Mouse (Mus musculus) C2C12 (cell line): ENCODE measurements at regions not wholly inside any gene's neighbourhood (a gene's known extent, or its start where the extent isn't known, plus 50 kb on each side); places are given as distances from the start of the nearest gene placed in this dataset.

ENCODE experiments used
- H3K27me3 ChIP-seq: one replicate; pipeline ENCODE4 v1.6.1; 2011; ENCODE audit not compliant: control insufficient read depth, insufficient read depth, insufficient read length
- H3K36me3 ChIP-seq: one replicate; pipeline ENCODE4 v1.6.1; 2011; ENCODE audit not compliant: control insufficient read depth, insufficient read depth
- H3K4me3 ChIP-seq: one replicate; pipeline ENCODE4 v1.5.1; 2011; ENCODE audit warnings: mild to moderate bottlenecking, control low read depth; ENCODE audit not compliant: poor library complexity, insufficient read depth, severe bottlenecking
- H3K79me2 ChIP-seq: one replicate; pipeline ENCODE4 v1.6.1; 2011; ENCODE audit not compliant: control insufficient read depth, insufficient read depth
- H3K79me3 ChIP-seq: one replicate; pipeline ENCODE4 v1.6.1; 2011; ENCODE audit warnings: low read depth, control low read depth
- H3ac ChIP-seq: one replicate; pipeline ENCODE3; 2011; ENCODE audit warnings: low read depth; ENCODE audit not compliant: control insufficient read depth, insufficient read length
- CEBPB ChIP-seq: IDR thresholded peaks from one replicate; pipeline ENCODE4 v1.6.1; 2011; ENCODE audit warnings: low read depth, mild to moderate bottlenecking, control low read depth, moderate library complexity
- CTCF ChIP-seq: IDR thresholded peaks from one replicate; pipeline ENCODE4 v1.5.1; 2011; ENCODE audit not compliant: control insufficient read depth, insufficient read depth, insufficient read length
- FOSL1 ChIP-seq: IDR thresholded peaks from one replicate; pipeline ENCODE4 v1.8.0; 2011; ENCODE audit warnings: mild to moderate bottlenecking, low read length; ENCODE audit not compliant: poor library complexity, insufficient read depth, severe bottlenecking
- MAX ChIP-seq: IDR thresholded peaks from one replicate; pipeline ENCODE4 v1.6.1; 2011; ENCODE audit warnings: mild to moderate bottlenecking, control low read depth
- MYOD1 ChIP-seq: IDR thresholded peaks from one replicate; pipeline ENCODE4 v1.6.1; 2011; ENCODE audit warnings: low read depth; ENCODE audit not compliant: control insufficient read depth, insufficient read length
- MYOG ChIP-seq: IDR thresholded peaks from one replicate; pipeline ENCODE4 v1.6.1; 2011; ENCODE audit not compliant: control insufficient read depth, insufficient read length; ENCODE audit errors: extremely low read depth
- USF1 ChIP-seq: IDR thresholded peaks from one replicate; pipeline ENCODE4 v1.6.1; 2011; ENCODE audit warnings: low read depth, mild to moderate bottlenecking, control low read depth, moderate library complexity

GRCm38 (mm10) chr6:101054880-101055279 lies 221.5 kb downstream of the Ppp4r2 start:
- no peaks in the 10 kb centered on the region for H3K36me3 ChIP-seq
- no peak for TF ChIP-seq CTCF
- TF ChIP-seq MYOG = no peak
- no peak for TF ChIP-seq MYOD1
- TF ChIP-seq CEBPB = no peak
- TF ChIP-seq USF1 = no peak
- TF ChIP-seq FOSL1 = no peak
- no peak for TF ChIP-seq MAX
- no peaks in the 10 kb centered on the region for H3K79me3 ChIP-seq
- no peaks in the 10 kb centered on the region for H3K79me2 ChIP-seq
- H3ac ChIP-seq = no peak overlapping the region
- no peak overlapping the region for H3K4me3 ChIP-seq
- H3K27me3 ChIP-seq = peaks cover 11% of the 10 kb centered on the region

GRCm38 (mm10) chr6:101056318-101056717 lies 222.9 kb downstream of the Ppp4r2 start:
- Histone ChIP-seq H3K36me3 (no peaks in the 10 kb centered on the region), H3K79me2 (no peaks in the 10 kb centered on the region), H3K4me3 (no peak overlapping the region), H3K79me3 (no peaks in the 10 kb centered on the region), H3ac (no peak overlapping the region), H3K27me3 (peaks cover 11% of the 10 kb centered on the region)
- TF ChIP-seq USF1 (no peak), MAX (no peak), CEBPB (no peak), FOSL1 (no peak), MYOD1 (no peak), CTCF (no peak), MYOG (no peak)

- no peak overlapping the region for H3ac ChIP-seq
- no peaks in the 10 kb centered on the region for H3K79me2 ChIP-seq
- H3K27me3 ChIP-seq = peaks cover 11% of the 10 kb centered on the region
- no peaks in the 10 kb centered on the region for H3K79me3 ChIP-seq
- TF ChIP-seq MAX (no peak), FOSL1 (no peak), CTCF (no peak), MYOG (no peak), USF1 (no peak), MYOD1 (no peak)
- no peak overlapping the region for H3K4me3 ChIP-seq
- no peaks in the 10 kb centered on the region for H3K36me3 ChIP-seq
These were observed 225.6 kb downstream of the Ppp4r2 start for GRCm38 (mm10) chr6:101059058-101059457.

GRCm38 (mm10) chr6:101062186-101062585 lies 228.8 kb downstream of the Ppp4r2 start:
- TF ChIP-seq MYOG (no peak), CTCF (no peak), MYOD1 (no peak), CEBPB (no peak), USF1 (no peak), FOSL1 (no peak), MAX (no peak)
- H3K4me3 ChIP-seq = no peak overlapping the region
- H3K27me3 ChIP-seq = peaks cover 5% of the 10 kb centered on the region
- no peak overlapping the region for H3ac ChIP-seq
- no peaks in the 10 kb centered on the region for H3K36me3 ChIP-seq
- no peaks in the 10 kb centered on the region for H3K79me2 ChIP-seq
- H3K79me3 ChIP-seq = no peaks in the 10 kb centered on the region

GRCm38 (mm10) chr6:101075753-101076516 lies 242.5 kb downstream of the Ppp4r2 start:
- H3K4me3 ChIP-seq = no peak overlapping the region
- peaks cover 9% of the 10 kb centered on the region for H3K27me3 ChIP-seq
- H3K36me3 ChIP-seq = no peaks in the 10 kb centered on the region
- no peaks in the 10 kb centered on the region for H3K79me3 ChIP-seq
- no peaks in the 10 kb centered on the region for H3K79me2 ChIP-seq
- TF ChIP-seq USF1 = no peak
- no peak for TF ChIP-seq FOSL1
- no peak for TF ChIP-seq CTCF
- TF ChIP-seq MYOG = no peak
- TF ChIP-seq MYOD1 = no peak
- no peak for TF ChIP-seq CEBPB
- TF ChIP-seq MAX = no peak
- H3ac ChIP-seq = no peak overlapping the region
